Mouse (Mus musculus) CH12.LX (cell line): ENCODE data around the gene Elof1. TPM values are rescaled to one million over a fixed set of nuclear protein-coding genes. Genes with fewer than 3 reads are reported as not detected.

Source experiments
- DNase-seq: peaks from one replicate; pipeline ENCODE4 v3.0.0-alpha.2; 2013; ENCODE audit errors: extremely low read depth
- H3K27ac ChIP-seq: 2 replicates; pipeline ENCODE4 v1.5.1; 2012; ENCODE audit warnings: low read depth, mild to moderate bottlenecking, control low read depth, moderate library complexity; ENCODE audit not compliant: insufficient read depth
- H3K27me3 ChIP-seq: replicated peaks from 2 replicates; pipeline ENCODE3; 2012; ENCODE audit warnings: inconsistent platforms
- H3K36me3 ChIP-seq, 2 experiments: replicated peaks in 1 of 2; 2 replicates each; pipeline versions ENCODE3 to v1.6.1; 2012; ENCODE audit warnings: inconsistent platforms in 1 of 2, low read length in 1 of 2, mild to moderate bottlenecking in 1 of 2, mixed read lengths in 1 of 2, moderate library complexity in 1 of 2; ENCODE audit not compliant: control insufficient read depth in 1 of 2, insufficient read depth in 1 of 2
- H3K4me1 ChIP-seq, 2 experiments: 2 replicates each; pipeline ENCODE4 v1.6.1; 2012; ENCODE audit warnings: inconsistent platforms in 1 of 2, moderate library complexity in 1 of 2; ENCODE audit not compliant: insufficient read depth in 2 of 2, control insufficient read depth in 1 of 2
- H3K4me2 ChIP-seq: 2 replicates; pipeline ENCODE4 v1.6.1; 2012; ENCODE audit warnings: low read depth, mild to moderate bottlenecking, control low read depth; ENCODE audit not compliant: poor library complexity, insufficient read depth, severe bottlenecking
- H3K4me3 ChIP-seq, 3 experiments: fragments of 150-350 bp in 1 of 3; sonication (generic) in 1 of 3; replicated peaks in 1 of 3; 2 replicates each; pipeline versions ENCODE3 to v1.5.1; 2011 to 2012; ENCODE audit warnings: low read depth in 2 of 3, low read length in 2 of 3, mild to moderate bottlenecking in 2 of 3, moderate library complexity in 2 of 3, control low read depth in 1 of 3, improper control_type of control experiment in 1 of 3, inconsistent platforms in 1 of 3, mixed read lengths in 1 of 3; ENCODE audit not compliant: poor library complexity in 1 of 3
- H3K79me2 ChIP-seq: replicated peaks from 2 replicates; pipeline ENCODE4 v1.6.1; 2012; ENCODE audit warnings: mild to moderate bottlenecking, moderate library complexity; ENCODE audit not compliant: control insufficient read depth, poor library complexity, insufficient read depth, severe bottlenecking; ENCODE audit errors: extremely low read depth
- H3K9ac ChIP-seq: 2 replicates; pipeline ENCODE4 v1.6.1; 2012; ENCODE audit warnings: low read depth, mild to moderate bottlenecking, control low read depth, moderate library complexity; ENCODE audit not compliant: insufficient read depth
- H3K9me3 ChIP-seq: replicated peaks from 2 replicates; pipeline ENCODE3; 2012; ENCODE audit warnings: low read length, inconsistent platforms, mixed read lengths
- CHD1 ChIP-seq: IDR thresholded peaks from 2 replicates; pipeline ENCODE4 v1.6.1; 2012; ENCODE audit warnings: low read depth, low read length, improper control_type of control experiment, inconsistent platforms
- E2F4 ChIP-seq: IDR thresholded peaks from 2 replicates; pipeline ENCODE4 v1.6.1; 2011; ENCODE audit warnings: low read depth, low read length, improper control_type of control experiment; ENCODE audit not compliant: insufficient replicate concordance
- ELF1 ChIP-seq: IDR thresholded peaks from 2 replicates; pipeline ENCODE4 v1.6.1; 2014; ENCODE audit warnings: low read depth, mild to moderate bottlenecking, inconsistent platforms, low read length, improper control_type of control experiment
- EP300 ChIP-seq: IDR thresholded peaks from 2 replicates; pipeline ENCODE4 v1.6.1; 2011; ENCODE audit warnings: low read length, improper control_type of control experiment
- MAFK ChIP-seq: IDR thresholded peaks from 2 replicates; pipeline ENCODE4 v1.6.1; 2011; ENCODE audit warnings: low read length, improper control_type of control experiment; ENCODE audit not compliant: insufficient replicate concordance
- MAX ChIP-seq: IDR thresholded peaks from 2 replicates; pipeline ENCODE4 v1.6.1; 2011; ENCODE audit warnings: low read length, improper control_type of control experiment
- MEF2A ChIP-seq: IDR thresholded peaks from 2 replicates; pipeline ENCODE4 v1.6.1; 2014; ENCODE audit warnings: low read depth, mild to moderate bottlenecking, inconsistent platforms, low read length, improper control_type of control experiment, borderline replicate concordance
- MYC ChIP-seq: IDR thresholded peaks from 2 replicates; pipeline ENCODE4 v1.6.1; 2011; ENCODE audit warnings: low read depth, mild to moderate bottlenecking, improper control_type of control experiment, low read length
- NELFE ChIP-seq: IDR thresholded peaks from 2 replicates; pipeline ENCODE4 v1.6.1; 2011; ENCODE audit warnings: low read depth, low read length, improper control_type of control experiment
- PAX5 ChIP-seq: IDR thresholded peaks from 2 replicates; pipeline ENCODE4 v1.6.1; 2012; ENCODE audit warnings: low read length, inconsistent platforms, mixed read lengths
- POLR2A ChIP-seq: IDR thresholded peaks from 2 replicates; pipeline ENCODE4 v1.6.1; 2011; ENCODE audit warnings: low read depth, mild to moderate bottlenecking, improper control_type of control experiment, low read length
- POLR2AphosphoS2 ChIP-seq: IDR thresholded peaks from 2 replicates; pipeline ENCODE4 v1.6.1; 2011; ENCODE audit warnings: low read depth, low read length, improper control_type of control experiment
- RCOR1 ChIP-seq: conservative IDR thresholded peaks from 2 replicates; pipeline ENCODE4 v1.6.1; 2012; ENCODE audit warnings: low read depth, mild to moderate bottlenecking, inconsistent platforms, low read length, improper control_type of control experiment
- SMC3 ChIP-seq: IDR thresholded peaks from 2 replicates; pipeline ENCODE4 v1.6.1; 2011; ENCODE audit warnings: low read depth, low read length, improper control_type of control experiment
- TCF12 ChIP-seq: IDR thresholded peaks from 2 replicates; pipeline ENCODE4 v1.6.1; 2014; ENCODE audit warnings: low read depth, mild to moderate bottlenecking, inconsistent platforms, low read length, improper control_type of control experiment
- UBTF ChIP-seq: IDR thresholded peaks from 2 replicates; pipeline ENCODE4 v1.6.1; 2012; ENCODE audit warnings: low read depth, mild to moderate bottlenecking, inconsistent platforms, low read length, improper control_type of control experiment, moderate library complexity
- USF2 ChIP-seq: conservative IDR thresholded peaks from 2 replicates; pipeline ENCODE4 v1.6.1; 2011; ENCODE audit warnings: low read depth, low read length, improper control_type of control experiment
- ZMIZ1 ChIP-seq: IDR thresholded peaks from 2 replicates; pipeline ENCODE4 v1.6.1; 2012; ENCODE audit warnings: low read depth, mild to moderate bottlenecking, inconsistent platforms, low read length, improper control_type of control experiment
- ZNF384 ChIP-seq: IDR thresholded peaks from 2 replicates; pipeline ENCODE4 v1.6.1; 2012; ENCODE audit warnings: low read depth, low read length, improper control_type of control experiment, inconsistent platforms
- dilution Hi-C: fragments of 300-500 bp; cut with MboI; formaldehyde crosslinking; loops from 2 replicates; pipeline ENCODE4 v1.14.3; 2020; ENCODE audit warnings: low sequenced_read_pairs; ENCODE audit not compliant: extremely low pct_unique_long_range_greater_than_20kb, extremely low pct_ligation_motif_present
- in situ Hi-C: fragments of 300-500 bp; cut with MboI; formaldehyde crosslinking; loops from 3 replicates; pipeline ENCODE4 v1.14.3; 2019; ENCODE audit warnings: low sequenced_read_pairs, low pct_ligation_motif_present, low pct_unique_long_range_greater_than_20kb, mixed read lengths
- polyA plus RNA-seq: library from polyadenylated mRNA; unstranded; fragments of >175 nt; gene quantifications from 2 replicates; pipeline ENCODE4 v1.2.1, GENCODE M21; 2012; ENCODE audit warnings: low read depth; ENCODE audit not compliant: insufficient read length
- total RNA-seq, 2 experiments: library from RNA; depleted of rRNA; stranded (reverse); fragments of 300-350 nt in 1 of 2; fragments of >200 nt in 1 of 2; gene quantifications; 2 replicates each; pipeline ENCODE4 v1.2.3; 2012 to 2014

The Elof1 gene
- total and polyA plus RNA-seq, 3 experiments: 96.9 to 142 (median 111) TPM

GRCm38 (mm10) chr9:22064341-22064740 is 52.6 kb downstream of the Elof1 start:
- dilution Hi-C loops (no loop called here), in situ Hi-C loops (no loop called here)
- H3K36me3 ChIP-seq: peaks cover 45 to 87% of the 10 kb centered on the region in 2 experiments

More at GRCm38 (mm10) chr9:22064341-22064740, 52.6 kb downstream of the Elof1 start:
- Histone ChIP-seq H3K79me2 (no peaks in the 10 kb centered on the region), H3K9ac (no peak overlapping the region), H3K4me3 (no peak overlapping the region), H3K4me1 (no peaks in the 10 kb centered on the region), H3K9me3 (no peaks in the 10 kb centered on the region), H3K4me2 (no peak overlapping the region), H3K27ac (no peak overlapping the region), H3K27me3 (no peaks in the 10 kb centered on the region)
- DNase-seq: no peak
- TF ChIP-seq CHD1: no peak
- TF ChIP-seq MYC: no peak
- TF ChIP-seq ELF1: no peak
- no peak for TF ChIP-seq ZMIZ1
- TF ChIP-seq SMC3: no peak
- no peak for TF ChIP-seq E2F4
- TF ChIP-seq MAFK: no peak
- no peak for TF ChIP-seq RCOR1
- TF ChIP-seq EP300: no peak
- TF ChIP-seq TCF12: no peak
- TF ChIP-seq MAX: no peak
- no peak for TF ChIP-seq PAX5
- TF ChIP-seq ZNF384: no peak
- no peak for TF ChIP-seq POLR2A
- TF ChIP-seq MEF2A: no peak
- no peak for TF ChIP-seq NELFE
- TF ChIP-seq UBTF: no peak
- TF ChIP-seq USF2: no peak
- no peak for TF ChIP-seq POLR2AphosphoS2

Other genes starting within 250 kb of the Elof1 start
- 2.0 and 3.7 TPM in 2 replicates for gene Rab3d, start 199.0 kb downstream of the Elof1 start, total RNA-seq (2012; rRNA removed)
- 0.77 and 0.90 TPM in 2 replicates for gene Rab3d, start 199.0 kb downstream of the Elof1 start, total RNA-seq (2014; rRNA removed)
- gene Rab3d, start 199.0 kb downstream of the Elof1 start, polyA plus RNA-seq: 0.35 and 0.91 TPM in 2 replicates
- not detected in 2 replicates for gene Ccdc159, start 189.7 kb downstream of the Elof1 start, total RNA-seq (2012; rRNA removed)
- gene Ccdc159, start 189.7 kb downstream of the Elof1 start, total RNA-seq (2014; rRNA removed): not detected in 2 replicates
- gene Ccdc159, start 189.7 kb downstream of the Elof1 start, polyA plus RNA-seq: not detected in 2 replicates
- 2.4 and 2.9 TPM in 2 replicates for gene Tmem205, start 189.6 kb downstream of the Elof1 start, total RNA-seq (2012; rRNA removed)
- gene Tmem205, start 189.6 kb downstream of the Elof1 start, total RNA-seq (2014; rRNA removed): 2.4 and 2.9 TPM in 2 replicates
- gene Tmem205, start 189.6 kb downstream of the Elof1 start, polyA plus RNA-seq: 0.87 and 1.6 TPM in 2 replicates
- gene Plppr2, start 180.1 kb downstream of the Elof1 start, total RNA-seq (2012; rRNA removed): not detected in 2 replicates
- not detected in 2 replicates for gene Plppr2, start 180.1 kb downstream of the Elof1 start, total RNA-seq (2014; rRNA removed)
- not detected in 2 replicates for gene Plppr2, start 180.1 kb downstream of the Elof1 start, polyA plus RNA-seq
- 4.0 and 4.4 TPM in 2 replicates for gene Swsap1, start 161.4 kb downstream of the Elof1 start, total RNA-seq (2012; rRNA removed)
- 4.1 and 4.4 TPM in 2 replicates for gene Swsap1, start 161.4 kb downstream of the Elof1 start, total RNA-seq (2014; rRNA removed)
- 2.9 and 3.1 TPM in 2 replicates for gene Swsap1, start 161.4 kb downstream of the Elof1 start, polyA plus RNA-seq
- 0.80 and 2.0 TPM in 2 replicates for gene Epor, start 153.7 kb downstream of the Elof1 start, total RNA-seq (2012; rRNA removed)
- gene Epor, start 153.7 kb downstream of the Elof1 start, total RNA-seq (2014; rRNA removed): not detected in 2 replicates
- 0.18 and 0.20 TPM in 2 replicates for gene Epor, start 153.7 kb downstream of the Elof1 start, polyA plus RNA-seq
- gene Rgl3, start 127.7 kb downstream of the Elof1 start, total RNA-seq (2012; rRNA removed): not detected in 2 replicates
- not detected in 2 replicates for gene Rgl3, start 127.7 kb downstream of the Elof1 start, total RNA-seq (2014; rRNA removed)
- gene Rgl3, start 127.7 kb downstream of the Elof1 start, polyA plus RNA-seq: not detected in 2 replicates
- gene Ccdc151, start 114.5 kb downstream of the Elof1 start, total RNA-seq (2012; rRNA removed): 0.21 and 0.25 TPM in 2 replicates
- gene Ccdc151, start 114.5 kb downstream of the Elof1 start, total RNA-seq (2014; rRNA removed): 0.13 and 0.20 TPM in 2 replicates
- gene Ccdc151, start 114.5 kb downstream of the Elof1 start, polyA plus RNA-seq: 0.16 and 0.23 TPM in 2 replicates
- 144 and 160 TPM in 2 replicates for gene Prkcsh, start 114.4 kb downstream of the Elof1 start, total RNA-seq (2012; rRNA removed)
- gene Prkcsh, start 114.4 kb downstream of the Elof1 start, total RNA-seq (2014; rRNA removed): 65.5 and 72.1 TPM in 2 replicates
- gene Prkcsh, start 114.4 kb downstream of the Elof1 start, polyA plus RNA-seq: 143 and 148 TPM in 2 replicates
- gene Elavl3, start 65.1 kb downstream of the Elof1 start, total RNA-seq (2012; rRNA removed): 0.04 TPM in 1 of 2 replicates, not detected in the other
- not detected in 2 replicates for gene Elavl3, start 65.1 kb downstream of the Elof1 start, total RNA-seq (2014; rRNA removed)
- gene Elavl3, start 65.1 kb downstream of the Elof1 start, polyA plus RNA-seq: 0.06 and 0.10 TPM in 2 replicates
- not detected in 2 replicates for gene Gm49318, start 45.9 kb downstream of the Elof1 start, total RNA-seq (2012; rRNA removed)
- gene Gm49318, start 45.9 kb downstream of the Elof1 start, total RNA-seq (2014; rRNA removed): not detected in 2 replicates
- not detected in 2 replicates for gene Gm49318, start 45.9 kb downstream of the Elof1 start, polyA plus RNA-seq
- 8.9 and 9.0 TPM in 2 replicates for gene Zfp653, start 45.8 kb downstream of the Elof1 start, total RNA-seq (2012; rRNA removed)
- 9.3 and 10.4 TPM in 2 replicates for gene Zfp653, start 45.8 kb downstream of the Elof1 start, total RNA-seq (2014; rRNA removed)
- gene Zfp653, start 45.8 kb downstream of the Elof1 start, polyA plus RNA-seq: 10.1 and 11.4 TPM in 2 replicates
- gene Ecsit, start 31.7 kb downstream of the Elof1 start, total RNA-seq (2012; rRNA removed): 57.1 and 59.4 TPM in 2 replicates
- 37.7 and 38.7 TPM in 2 replicates for gene Ecsit, start 31.7 kb downstream of the Elof1 start, total RNA-seq (2014; rRNA removed)
- 45.2 and 48.5 TPM in 2 replicates for gene Ecsit, start 31.7 kb downstream of the Elof1 start, polyA plus RNA-seq
- not detected in 2 replicates for gene Cnn1, start 18.0 kb downstream of the Elof1 start, total RNA-seq (2012; rRNA removed)
- gene Cnn1, start 18.0 kb downstream of the Elof1 start, total RNA-seq (2014; rRNA removed): not detected in 2 replicates
- gene Cnn1, start 18.0 kb downstream of the Elof1 start, polyA plus RNA-seq: not detected in 2 replicates
- gene Acp5, start 18.5 kb upstream of the Elof1 start, total RNA-seq (2012; rRNA removed): 0.29 and 0.34 TPM in 2 replicates
- gene Acp5, start 18.5 kb upstream of the Elof1 start, total RNA-seq (2014; rRNA removed): not detected in 2 replicates
- gene Acp5, start 18.5 kb upstream of the Elof1 start, polyA plus RNA-seq: 0.30 TPM in 1 of 2 replicates, not detected in the other
- gene Pigyl, start 39.7 kb upstream of the Elof1 start, total RNA-seq (2012; rRNA removed): 22.4 and 24.9 TPM in 2 replicates
- gene Pigyl, start 39.7 kb upstream of the Elof1 start, total RNA-seq (2014; rRNA removed): 4.3 and 5.0 TPM in 2 replicates
- 17.7 and 22.8 TPM in 2 replicates for gene Pigyl, start 39.7 kb upstream of the Elof1 start, polyA plus RNA-seq
- gene Zfp872, start 70.9 kb upstream of the Elof1 start, total RNA-seq (2012; rRNA removed): not detected in 2 replicates
- gene Zfp872, start 70.9 kb upstream of the Elof1 start, total RNA-seq (2014; rRNA removed): not detected in 2 replicates
- gene Zfp872, start 70.9 kb upstream of the Elof1 start, polyA plus RNA-seq: not detected in 2 replicates
- 14.0 and 14.2 TPM in 2 replicates for gene Zfp809, start 108.5 kb upstream of the Elof1 start, total RNA-seq (2012; rRNA removed)
- gene Zfp809, start 108.5 kb upstream of the Elof1 start, total RNA-seq (2014; rRNA removed): 11.4 and 13.9 TPM in 2 replicates
- 23.8 and 24.1 TPM in 2 replicates for gene Zfp809, start 108.5 kb upstream of the Elof1 start, polyA plus RNA-seq
- gene Zfp599, start 142.7 kb upstream of the Elof1 start, total RNA-seq (2012; rRNA removed): 2.2 and 2.9 TPM in 2 replicates
- 2.3 and 2.4 TPM in 2 replicates for gene Zfp599, start 142.7 kb upstream of the Elof1 start, total RNA-seq (2014; rRNA removed)
- gene Zfp599, start 142.7 kb upstream of the Elof1 start, polyA plus RNA-seq: 1.7 and 2.1 TPM in 2 replicates
- 7.1 and 7.2 TPM in 2 replicates for gene Zfp810, start 190.5 kb upstream of the Elof1 start, total RNA-seq (2012; rRNA removed)
- gene Zfp810, start 190.5 kb upstream of the Elof1 start, total RNA-seq (2014; rRNA removed): 7.5 and 9.7 TPM in 2 replicates
- 4.0 and 4.3 TPM in 2 replicates for gene Zfp810, start 190.5 kb upstream of the Elof1 start, polyA plus RNA-seq